Mouse (Mus musculus) limb, embryonic 13.5 days (tissue): ENCODE measurements around the gene Meis2. TPM values are rescaled to one million over a fixed set of nuclear protein-coding genes. Genes with fewer than 3 reads are reported as not detected.

Source experiments
- ATAC-seq: fragments of 200-750 bp; cut with Nextera tagmentation; 2 replicates; pipeline ENCODE4 v1.8.0; 2017; ENCODE audit warnings: low read depth, moderate number of reproducible peaks, moderate TSS enrichment; ENCODE audit not compliant: low FRiP score
- H3K27ac ChIP-seq: fragments of 300-500 bp; sonication (generic); 2 replicates; pipeline ENCODE4 v1.5.1; 2015; ENCODE audit warnings: inconsistent platforms, mild to moderate bottlenecking, moderate library complexity
- H3K27me3 ChIP-seq: fragments of 300-500 bp; sonication (generic); 2 replicates; pipeline ENCODE4 v1.6.1; 2015; ENCODE audit warnings: mild to moderate bottlenecking, inconsistent platforms
- H3K36me3 ChIP-seq: fragments of 300-500 bp; sonication (generic); 2 replicates; pipeline ENCODE4 v1.6.1; 2015; ENCODE audit warnings: inconsistent platforms, mild to moderate bottlenecking, moderate library complexity
- H3K4me1 ChIP-seq: fragments of 300-500 bp; sonication (generic); 2 replicates; pipeline ENCODE4 v1.6.1; 2015; ENCODE audit warnings: inconsistent platforms
- H3K4me2 ChIP-seq: fragments of 300-500 bp; sonication (generic); replicated peaks from 2 replicates; pipeline ENCODE4 v1.6.1; 2015; ENCODE audit warnings: inconsistent platforms, mild to moderate bottlenecking, moderate library complexity
- H3K4me3 ChIP-seq: fragments of 300-500 bp; sonication (generic); 2 replicates; pipeline ENCODE4 v1.5.1; 2015; ENCODE audit warnings: moderate library complexity, mild to moderate bottlenecking, inconsistent platforms
- H3K9ac ChIP-seq: fragments of 300-500 bp; sonication (generic); 2 replicates; pipeline ENCODE4 v1.6.1; 2015; ENCODE audit warnings: mild to moderate bottlenecking, inconsistent platforms
- H3K9me3 ChIP-seq: fragments of 300-500 bp; sonication (generic); 2 replicates; pipeline ENCODE4 v1.6.1; 2016; ENCODE audit warnings: inconsistent platforms
- WGBS: fragments of 180-500 bp; shearing (Covaris S2); methylation state at CpG from one replicate; pipeline ENCODE4 v1.1.7; 2015; 5-methylcytosine and 5-hydroxymethylcytosine counted together
- polyA plus RNA-seq: library from polyadenylated mRNA; unstranded; fragments of >200 nt; fragmentation: Nextera tagmentation; extraction: Ambion mirVana; gene quantifications from 2 replicates; pipeline ENCODE4 v1.2.1, GENCODE M21; 2015

Meis2 gene
- polyA plus RNA-seq, 1 experiment from 2014 or later: 18.6 TPM

DNA sequence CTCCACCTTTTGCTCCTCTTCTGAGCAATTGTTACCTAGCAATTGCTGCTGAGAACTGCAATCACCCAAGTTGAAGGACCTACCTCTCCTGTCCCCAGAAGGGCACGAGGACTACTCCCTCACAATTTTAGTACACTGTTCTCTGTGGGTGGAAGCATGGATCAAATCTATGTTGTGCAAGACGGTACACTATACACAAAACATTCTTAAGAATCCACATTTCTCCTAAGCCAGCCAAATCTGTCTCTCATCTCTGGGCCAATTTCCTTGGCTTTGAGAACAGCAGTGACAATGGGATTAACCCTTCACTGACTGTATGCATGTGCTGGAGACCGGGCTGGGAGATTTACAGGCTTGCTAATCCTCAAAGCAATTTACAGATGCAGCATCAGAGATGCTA, 115.0 kb downstream of the Meis2 start:
- Histone ChIP-seq H3K27me3 (no peaks in the 10 kb centered on the region), H3K9me3 (no peaks in the 10 kb centered on the region), H3K4me3 (no peak overlapping the region), H3K9ac (no peak overlapping the region), H3K4me2 (no peak overlapping the region), H3K36me3 (no peaks in the 10 kb centered on the region), H3K27ac (no peak overlapping the region), H3K4me1 (peaks cover 7% of the 10 kb centered on the region)
- no peak for ATAC-seq
- 43% methylated on average over 3 of the region's 3 CpGs for WGBS

DNA sequence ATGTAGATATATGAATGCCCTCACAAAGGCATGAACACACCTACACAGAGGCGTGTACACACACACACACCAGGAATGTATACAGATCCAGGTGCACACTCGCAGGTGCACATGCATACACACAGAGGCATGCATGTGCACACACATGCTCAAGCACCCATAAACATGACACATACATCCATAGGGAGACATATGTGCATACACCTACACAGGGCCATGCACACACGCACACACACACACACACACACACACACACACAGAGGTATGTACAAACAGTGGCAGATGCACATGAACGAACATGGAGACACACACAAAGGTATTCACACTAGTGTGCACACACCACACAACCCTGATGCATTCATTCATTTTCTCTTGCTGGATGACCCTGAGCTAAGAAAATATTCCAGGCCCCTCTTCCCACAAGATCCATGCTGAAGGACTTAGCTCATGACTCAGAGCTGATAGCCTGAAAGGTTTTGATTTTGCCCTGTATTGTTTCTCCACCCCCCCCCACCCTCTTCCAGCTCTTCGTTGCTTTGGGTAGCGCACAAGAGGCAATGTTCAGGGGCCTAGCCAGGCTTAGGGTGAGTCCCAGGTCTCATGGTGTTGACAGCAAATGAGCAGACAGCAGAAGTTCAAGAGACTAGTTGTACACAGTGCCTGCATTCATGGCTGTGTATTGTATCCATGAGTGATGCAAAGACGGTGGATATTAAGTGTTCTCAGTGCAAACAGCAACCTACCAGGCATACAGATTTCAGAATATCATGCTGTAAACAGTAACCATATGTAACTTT, 116.8 kb downstream of the Meis2 start:
- no peak overlapping the region for H3K4me3 ChIP-seq

DNA sequence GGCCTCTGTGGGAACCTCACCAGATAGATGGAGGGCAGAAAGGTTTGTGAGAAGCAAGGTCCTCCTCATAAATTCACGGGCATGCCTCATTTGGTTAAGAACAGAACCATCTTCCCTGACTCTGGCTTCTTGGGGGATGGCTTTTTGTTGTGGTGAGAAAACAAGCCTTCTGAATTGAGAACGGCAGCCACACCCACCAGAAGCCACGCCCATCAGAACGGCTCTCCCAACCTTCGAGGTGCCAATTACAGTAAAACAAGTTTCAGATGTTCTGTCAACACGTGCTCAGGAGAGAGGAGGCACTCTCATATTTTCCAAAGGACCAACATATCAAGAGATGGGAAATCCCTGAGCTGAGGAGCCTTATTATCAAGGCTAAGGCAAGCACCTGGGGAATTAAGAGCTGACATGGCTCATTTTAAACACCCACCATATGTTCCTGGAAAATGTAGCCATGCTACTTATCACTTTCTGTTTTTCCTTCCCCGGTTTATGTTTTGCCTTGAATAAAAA, 117.9 kb downstream of the Meis2 start:
- H3K27ac ChIP-seq: no peak overlapping the region
- H3K4me1 ChIP-seq: peaks cover 7% of the 10 kb centered on the region
- H3K4me2 ChIP-seq: no peak overlapping the region; the same call in 1 of the 2 replicates
- no peak for ATAC-seq
- no peaks in the 10 kb centered on the region for H3K9me3 ChIP-seq
- no peak overlapping the region for H3K9ac ChIP-seq
- H3K36me3 ChIP-seq: no peaks in the 10 kb centered on the region
- H3K4me3 ChIP-seq: no peak overlapping the region
- H3K27me3 ChIP-seq: no peaks in the 10 kb centered on the region
- 15% methylated on average over 7 of the region's 7 CpGs for WGBS

More for the DNA sequence above, 116.8 kb downstream of the Meis2 start:
- Histone ChIP-seq H3K36me3 (no peaks in the 10 kb centered on the region), H3K4me2 (no peak overlapping the region), H3K9me3 (no peaks in the 10 kb centered on the region), H3K4me1 (peaks cover 7% of the 10 kb centered on the region), H3K27me3 (no peaks in the 10 kb centered on the region), H3K9ac (no peak overlapping the region), H3K27ac (no peak overlapping the region)
- WGBS: 81% methylated on average over 7 of the region's 7 CpGs
- no peak for ATAC-seq

DNA sequence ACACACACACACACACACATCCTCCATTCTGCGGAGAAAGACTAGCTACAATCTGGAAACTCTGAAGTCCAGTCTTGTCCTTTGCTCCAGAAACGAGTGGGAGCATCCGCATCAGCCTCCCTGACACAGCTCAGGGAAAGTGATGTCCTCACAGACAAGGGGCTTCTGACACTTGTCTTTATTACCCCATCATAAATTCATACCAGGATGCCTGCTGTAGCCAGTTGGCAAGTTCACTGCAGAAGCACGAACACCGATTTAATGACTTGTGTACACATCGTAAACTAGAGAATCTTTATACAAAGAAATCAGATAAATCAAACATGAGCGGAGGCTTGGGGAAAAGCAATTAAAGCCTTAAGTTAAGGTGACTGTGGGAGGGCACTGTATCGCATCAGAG, 122.6 kb downstream of the Meis2 start:
- ATAC-seq: no peak
- peaks cover 4% of the 10 kb centered on the region for H3K4me1 ChIP-seq
- H3K27ac ChIP-seq: no peak overlapping the region
- no peak overlapping the region for H3K9ac ChIP-seq
- no peak overlapping the region for H3K4me3 ChIP-seq
- no peaks in the 10 kb centered on the region for H3K36me3 ChIP-seq
- H3K27me3 ChIP-seq: no peaks in the 10 kb centered on the region
- no peak overlapping the region for H3K4me2 ChIP-seq
- WGBS: 59% methylated on average over 8 of the region's 8 CpGs
- H3K9me3 ChIP-seq: no peaks in the 10 kb centered on the region

DNA sequence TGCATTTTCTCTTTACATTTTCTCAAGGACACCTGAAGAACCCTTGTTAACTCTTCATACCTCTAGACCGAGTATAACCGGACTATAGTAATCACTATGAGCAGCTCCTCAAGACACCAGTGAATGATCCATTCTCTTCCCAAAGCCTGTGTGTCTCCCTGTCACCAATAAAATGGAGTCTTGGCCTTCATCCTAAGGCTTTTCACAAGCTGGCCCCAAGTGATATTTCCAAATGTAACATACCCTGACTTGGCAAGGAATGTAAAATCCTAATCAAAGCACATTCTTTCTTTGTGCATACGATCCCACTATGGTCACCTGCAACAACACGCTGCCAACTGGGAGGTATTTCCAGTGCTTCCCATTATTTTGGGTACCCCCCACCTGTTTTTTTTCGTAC, 125.8 kb downstream of the Meis2 start:
- no peak overlapping the region for H3K4me3 ChIP-seq
- no peaks in the 10 kb centered on the region for H3K4me1 ChIP-seq
- no peak for ATAC-seq
- H3K4me2 ChIP-seq: no peak overlapping the region
- H3K27me3 ChIP-seq: no peaks in the 10 kb centered on the region
- no peaks in the 10 kb centered on the region for H3K9me3 ChIP-seq
- WGBS: 90% methylated on average over 5 of the region's 5 CpGs
- H3K27ac ChIP-seq: no peak overlapping the region
- no peaks in the 10 kb centered on the region for H3K36me3 ChIP-seq
- H3K9ac ChIP-seq: no peak overlapping the region

DNA sequence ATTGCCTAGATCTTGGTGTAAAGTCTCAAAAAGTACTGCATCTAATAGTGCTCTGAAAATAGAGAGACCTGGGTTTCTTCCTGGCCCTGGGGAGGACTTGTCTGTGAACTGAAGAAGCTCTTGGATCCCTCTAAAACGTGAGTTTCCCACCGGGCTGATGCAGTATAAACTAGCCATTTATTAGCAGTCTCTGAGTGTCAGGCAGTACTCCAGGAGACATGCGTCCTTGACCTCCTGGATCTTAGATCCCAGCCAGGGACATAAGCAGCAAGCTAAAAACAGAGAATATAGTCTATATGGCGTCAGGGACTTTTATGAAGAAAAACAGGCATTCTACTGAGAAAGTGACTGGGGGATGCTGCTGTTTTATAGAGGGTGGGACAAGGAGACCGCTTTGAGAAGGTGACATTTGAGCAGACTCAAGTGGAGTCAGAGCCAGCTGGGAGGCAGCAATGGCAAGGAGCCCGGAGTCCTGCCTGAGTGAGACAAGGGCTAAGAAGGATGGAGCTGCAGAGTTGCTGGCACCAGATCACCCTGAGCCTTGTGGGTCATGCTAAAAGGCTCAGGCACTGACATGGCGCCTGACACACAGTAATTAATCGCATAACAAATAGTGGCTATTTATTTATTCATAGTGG, 126.6 kb downstream of the Meis2 start:
- WGBS: 79% methylated on average over 8 of the region's 8 CpGs
- H3K36me3 ChIP-seq: no peaks in the 10 kb centered on the region
- no peak for ATAC-seq
- H3K9me3 ChIP-seq: no peaks in the 10 kb centered on the region
- no peak overlapping the region for H3K27ac ChIP-seq
- no peak overlapping the region for H3K9ac ChIP-seq
- H3K27me3 ChIP-seq: no peaks in the 10 kb centered on the region
- no peaks in the 10 kb centered on the region for H3K4me1 ChIP-seq
- H3K4me3 ChIP-seq: no peak overlapping the region
- H3K4me2 ChIP-seq: no peak overlapping the region

DNA sequence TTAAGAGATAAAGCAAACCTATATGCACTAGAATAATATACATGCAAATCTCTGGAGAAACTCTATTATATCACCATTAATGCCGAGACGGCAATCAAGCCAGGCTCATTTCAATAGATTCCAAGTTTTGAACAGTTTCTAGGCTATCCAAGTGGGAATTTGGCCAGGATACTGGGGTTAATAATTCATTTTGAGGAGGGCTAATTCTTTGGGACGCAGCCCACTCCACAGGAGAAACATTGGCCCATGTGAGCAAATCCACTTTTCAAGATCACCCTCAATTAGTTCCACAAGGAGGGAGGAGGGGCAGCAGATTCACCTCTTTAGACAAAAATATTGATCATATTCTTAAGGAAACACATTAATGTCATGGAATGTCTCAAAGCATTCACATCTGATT, 127.3 kb downstream of the Meis2 start:
- no peaks in the 10 kb centered on the region for H3K4me1 ChIP-seq
- no peaks in the 10 kb centered on the region for H3K9me3 ChIP-seq
- no peak overlapping the region for H3K4me3 ChIP-seq
- H3K36me3 ChIP-seq: no peaks in the 10 kb centered on the region
- H3K4me2 ChIP-seq: no peak overlapping the region
- 88% methylated on average over 3 of the region's 3 CpGs for WGBS
- no peak for ATAC-seq
- H3K27ac ChIP-seq: no peak overlapping the region
- no peaks in the 10 kb centered on the region for H3K27me3 ChIP-seq
- H3K9ac ChIP-seq: no peak overlapping the region

DNA sequence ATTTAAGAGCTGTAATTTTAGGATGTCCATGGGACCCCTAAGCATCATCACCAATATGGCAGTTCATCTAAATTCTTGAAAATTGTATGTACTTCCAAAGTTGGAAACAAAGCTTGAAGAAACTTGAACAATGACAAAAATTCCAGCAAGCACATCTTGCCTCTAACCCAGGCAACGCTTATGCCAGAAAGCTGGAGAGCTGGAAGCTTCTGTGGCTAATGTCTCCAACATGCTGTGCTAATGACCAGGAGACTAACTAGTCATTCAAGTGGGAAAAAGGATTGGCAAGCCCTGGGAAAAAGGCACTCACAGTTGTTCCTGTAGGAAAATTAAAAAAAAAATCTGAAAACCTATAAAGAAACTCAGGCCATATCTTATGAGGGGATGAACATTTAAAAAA, 127.7 kb downstream of the Meis2 start:
- H3K27ac ChIP-seq: no peak overlapping the region
- ATAC-seq: no peak
- no peak overlapping the region for H3K4me3 ChIP-seq
- no peaks in the 10 kb centered on the region for H3K4me1 ChIP-seq
- no peaks in the 10 kb centered on the region for H3K9me3 ChIP-seq
- H3K9ac ChIP-seq: no peak overlapping the region
- WGBS: 74% methylated on average over 1 of the region's 1 CpGs
- no peaks in the 10 kb centered on the region for H3K36me3 ChIP-seq
- H3K4me2 ChIP-seq: no peak overlapping the region
- no peaks in the 10 kb centered on the region for H3K27me3 ChIP-seq

DNA sequence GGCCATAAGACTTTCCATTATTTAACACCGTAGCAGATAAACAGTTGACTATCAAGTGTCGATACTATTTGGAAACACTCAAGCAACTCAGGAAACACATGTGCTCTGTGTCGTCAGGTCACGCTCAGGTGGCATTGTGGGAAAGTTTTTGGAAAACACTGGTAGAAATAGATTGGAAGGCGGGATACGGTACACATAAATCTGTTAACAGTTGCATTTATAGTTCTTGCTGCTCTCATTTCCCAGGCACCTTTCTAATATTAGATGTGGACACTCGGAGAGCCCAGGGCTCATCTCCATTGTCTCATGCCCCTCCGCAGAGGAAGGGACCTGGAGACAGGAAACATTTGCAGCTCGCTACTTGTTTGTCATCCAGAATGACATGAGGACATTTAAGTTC, 128.9 kb downstream of the Meis2 start:
- Histone ChIP-seq H3K27ac (no peak overlapping the region), H3K4me1 (no peaks in the 10 kb centered on the region), H3K9ac (no peak overlapping the region), H3K36me3 (no peaks in the 10 kb centered on the region), H3K9me3 (no peaks in the 10 kb centered on the region), H3K4me2 (no peak overlapping the region), H3K27me3 (no peaks in the 10 kb centered on the region), H3K4me3 (no peak overlapping the region)
- no peak for ATAC-seq
- WGBS: 84% methylated on average over 9 of the region's 9 CpGs

DNA sequence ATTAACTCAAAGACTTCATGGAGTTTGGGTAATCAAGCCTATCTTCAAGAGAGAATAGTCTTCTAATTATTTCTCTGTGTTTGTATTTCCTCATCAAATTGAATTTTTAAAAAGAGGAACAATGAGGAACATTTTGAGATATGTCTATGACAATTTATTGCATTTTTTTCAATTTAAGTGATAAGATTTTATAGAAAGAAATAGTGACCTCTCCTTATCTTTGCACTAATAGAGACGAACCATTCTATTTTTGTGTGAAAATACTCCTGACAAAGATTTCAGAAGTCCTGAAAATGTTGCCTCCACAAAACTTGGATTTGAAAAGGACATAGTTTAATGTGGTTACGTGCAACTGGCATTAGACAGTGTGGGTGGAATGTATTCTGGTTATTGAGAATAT, 131.3 kb downstream of the Meis2 start:
- no peak for ATAC-seq
- WGBS: 89% methylated on average over 2 of the region's 2 CpGs
- H3K9ac ChIP-seq: no peak overlapping the region
- no peaks in the 10 kb centered on the region for H3K36me3 ChIP-seq
- H3K4me3 ChIP-seq: no peak overlapping the region
- H3K27me3 ChIP-seq: no peaks in the 10 kb centered on the region
- H3K4me2 ChIP-seq: no peak overlapping the region
- H3K9me3 ChIP-seq: no peaks in the 10 kb centered on the region
- no peaks in the 10 kb centered on the region for H3K4me1 ChIP-seq
- H3K27ac ChIP-seq: no peak overlapping the region

DNA sequence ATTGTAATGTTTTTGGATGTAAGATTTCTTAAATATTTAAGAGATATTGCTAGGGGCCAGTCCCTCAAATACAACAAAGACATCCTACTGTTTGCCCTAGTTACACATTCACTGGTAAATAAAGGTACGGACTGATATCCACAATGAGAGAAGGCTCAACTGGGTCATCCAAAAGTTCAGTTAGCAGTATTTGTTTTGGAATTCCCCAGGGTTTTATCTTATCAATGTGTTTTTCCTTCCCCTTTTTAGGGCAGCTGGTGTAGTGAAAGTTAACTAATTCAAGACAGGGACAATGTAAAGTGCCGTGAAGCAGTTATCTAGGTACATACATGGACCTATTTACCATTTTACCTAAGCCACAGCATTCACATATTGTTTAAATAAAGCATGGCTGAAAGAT, 132.4 kb downstream of the Meis2 start:
- no peaks in the 10 kb centered on the region for H3K36me3 ChIP-seq
- no peak overlapping the region for H3K4me3 ChIP-seq
- H3K27me3 ChIP-seq: no peaks in the 10 kb centered on the region
- no peaks in the 10 kb centered on the region for H3K9me3 ChIP-seq
- no peak overlapping the region for H3K9ac ChIP-seq
- H3K4me2 ChIP-seq: no peak overlapping the region
- WGBS: 75% methylated on average over 2 of the region's 2 CpGs
- no peak for ATAC-seq
- H3K27ac ChIP-seq: no peak overlapping the region
- H3K4me1 ChIP-seq: no peaks in the 10 kb centered on the region

DNA sequence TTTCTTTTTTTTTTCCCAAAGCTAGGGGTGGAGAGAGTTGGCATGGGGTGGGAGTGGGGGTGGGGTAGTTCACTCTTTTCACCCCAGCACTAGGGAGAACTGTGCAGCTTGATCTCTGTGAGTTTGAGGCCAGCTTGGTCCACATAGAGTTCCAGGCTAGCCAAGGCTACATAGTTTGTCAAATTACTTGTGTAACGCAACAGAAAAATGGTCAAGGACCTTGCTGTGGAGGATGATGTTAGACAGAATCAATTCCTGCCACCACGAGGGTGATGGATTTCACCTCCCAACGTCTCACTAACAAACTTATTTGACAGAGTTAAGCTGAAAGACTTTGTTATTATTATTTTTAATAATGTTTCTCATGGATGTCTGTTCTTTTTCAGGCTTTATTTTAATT, 139.9 kb downstream of the Meis2 start:
- 0 out of 2 replicates have a peak, but pooled peaks cover 3% of the 10 kb centered on the region for H3K4me1 ChIP-seq
- no peaks in the 10 kb centered on the region for H3K9me3 ChIP-seq
- H3K36me3 ChIP-seq: no peaks in the 10 kb centered on the region
- 0 out of 2 replicates have a peak, but pooled peaks cover 5% of the 10 kb centered on the region for H3K27me3 ChIP-seq
- ATAC-seq: no peak
- H3K4me3 ChIP-seq: no peak overlapping the region
- H3K27ac ChIP-seq: no peak overlapping the region
- no peak overlapping the region for H3K9ac ChIP-seq
- WGBS: 84% methylated on average over 3 of the region's 3 CpGs
- no peak overlapping the region for H3K4me2 ChIP-seq
